Mouse (Mus musculus) limb, embryonic 15.5 days (tissue): ENCODE results near the gene Eapp. TPM values are rescaled to one million over a fixed set of nuclear protein-coding genes. Genes with fewer than 3 reads are reported as not detected.
"Not testable (repeated sequence)": the region's sequence is repeated elsewhere in the genome, so short reads cannot be mapped to it uniquely, and the experiment has no call there.

ENCODE experiments used
- ATAC-seq: fragments of 200-750 bp; cut with Nextera tagmentation; 2 replicates; pipeline ENCODE4 v1.8.0; 2017; ENCODE audit warnings: low read depth, moderate TSS enrichment; ENCODE audit not compliant: insufficient number of reproducible peaks, low FRiP score, low TSS enrichment
- H3K27ac ChIP-seq: fragments of 300-500 bp; sonication (generic); 2 replicates; pipeline ENCODE4 v1.5.1; 2015; ENCODE audit warnings: moderate library complexity, mild to moderate bottlenecking, inconsistent platforms
- H3K27me3 ChIP-seq: fragments of 300-500 bp; sonication (generic); 2 replicates; pipeline ENCODE4 v1.6.1; 2015; ENCODE audit warnings: inconsistent platforms
- H3K36me3 ChIP-seq: fragments of 300-500 bp; sonication (generic); 2 replicates; pipeline ENCODE4 v1.6.1; 2015; ENCODE audit warnings: inconsistent platforms
- H3K4me1 ChIP-seq: fragments of 300-500 bp; sonication (generic); 2 replicates; pipeline ENCODE4 v1.6.1; 2015; ENCODE audit warnings: inconsistent platforms
- H3K4me2 ChIP-seq: fragments of 300-500 bp; sonication (generic); 2 replicates; pipeline ENCODE4 v1.6.1; 2015; ENCODE audit warnings: mild to moderate bottlenecking, inconsistent platforms
- H3K4me3 ChIP-seq: fragments of 300-500 bp; sonication (generic); 2 replicates; pipeline ENCODE4 v1.5.1; 2015; ENCODE audit warnings: mild to moderate bottlenecking, inconsistent platforms
- H3K9ac ChIP-seq: fragments of 300-500 bp; sonication (generic); 2 replicates; pipeline ENCODE4 v1.6.1; 2015; ENCODE audit warnings: inconsistent platforms
- H3K9me3 ChIP-seq: fragments of 300-500 bp; sonication (generic); 2 replicates; pipeline ENCODE4 v1.6.1; 2016; ENCODE audit warnings: inconsistent platforms
- WGBS: fragments of 180-500 bp; shearing (Covaris S2); methylation state at CpG from one replicate; pipeline ENCODE4 v1.1.7; 2015; 5-methylcytosine and 5-hydroxymethylcytosine counted together
- polyA plus RNA-seq: library from polyadenylated mRNA; unstranded; fragments of >200 nt; fragmentation: Nextera tagmentation; extraction: Ambion mirVana; gene quantifications from 2 replicates; pipeline ENCODE4 v1.2.1, GENCODE M21; 2015

Gene Eapp
- polyA plus RNA-seq, result 69.2 and 69.4 TPM in 2 replicates

DNA sequence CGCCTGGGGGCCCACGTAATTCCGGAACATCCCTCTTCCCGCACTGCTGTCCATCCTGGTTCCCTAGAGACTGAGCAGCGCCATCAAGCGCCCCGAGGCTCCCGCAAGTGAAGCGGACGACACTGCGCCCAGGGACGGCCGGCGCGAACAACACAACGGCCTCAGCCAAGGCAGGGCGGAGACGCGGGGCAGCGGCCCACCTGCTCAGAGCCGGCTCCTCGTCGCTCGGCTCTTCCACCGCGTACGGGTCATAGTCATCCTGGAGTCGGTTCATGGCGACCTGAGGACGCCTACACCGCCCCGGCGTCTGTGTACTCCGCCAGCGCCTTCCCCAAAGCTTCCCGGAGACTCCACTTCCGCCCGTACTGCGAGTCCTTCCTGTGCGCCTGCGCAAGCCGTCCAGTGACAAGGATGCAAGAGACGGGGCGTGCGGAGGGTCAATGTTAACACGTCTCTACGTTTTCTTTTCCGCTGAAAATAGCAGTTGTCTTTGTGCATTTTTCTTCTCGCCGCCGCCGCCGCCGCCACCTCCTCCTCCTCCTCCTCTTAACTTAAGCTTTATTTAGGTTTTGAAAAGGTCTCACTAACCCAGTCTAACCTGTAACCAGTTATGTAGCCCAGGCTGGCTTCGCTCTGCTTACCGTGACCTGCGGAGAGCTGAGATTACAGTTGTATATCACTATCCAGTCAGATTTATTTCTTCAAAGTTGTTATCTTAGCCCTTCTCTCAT, at the start of gene Eapp:
TSS of gene Eapp (minus strand) at position 387 of the 731 bp plus-strand sequence.
- Histone ChIP-seq H3K27ac (peak within 1 kb of the TSS; percentile 97), H3K4me1 (peaks cover 3% of the 10 kb centered on the region; the same call in 1 of the 2 replicates), H3K4me3 (peak within 1 kb of the TSS; percentile 91), H3K36me3 (peaks cover 13% of the 10 kb centered on the region; the same call in 1 of the 2 replicates), H3K9ac (peak within 1 kb of the TSS; percentile 94), H3K9me3 (no peaks in the 10 kb centered on the region), H3K4me2 (peak within 1 kb of the TSS; percentile 61), H3K27me3 (no peaks in the 10 kb centered on the region)
- under 1% methylated on average over 57 of the region's 57 CpGs for WGBS
- peak; percentile 86 for ATAC-seq

- H3K9ac ChIP-seq, H3K36me3 ChIP-seq, H3K27me3 ChIP-seq, H3K9me3 ChIP-seq, H3K4me2 ChIP-seq, H3K27ac ChIP-seq, H3K4me1 ChIP-seq: not testable (repeated sequence)
- WGBS, result 0% methylated on average over 12 of the region's 33 CpGs
- ATAC-seq, result peak; percentile 53; the same call in 1 of the 2 replicates
- peak overlapping the region; percentile 19; the same call in 1 of the 2 replicates for H3K4me3 ChIP-seq
Measured at GRCm38 (mm10) chr12:54738661-54739243, 43.1 kb upstream of the Eapp start.

- H3K4me2 ChIP-seq, H3K9me3 ChIP-seq, H3K9ac ChIP-seq, H3K4me1 ChIP-seq, H3K4me3 ChIP-seq, H3K27ac ChIP-seq, H3K36me3 ChIP-seq, H3K27me3 ChIP-seq: not testable (repeated sequence)
- peak; percentile 86 for ATAC-seq
- no CpG with 5 or more reads among the region's 21 CpGs for WGBS
Measured at GRCm38 (mm10) chr12:54737891-54738660, 42.4 kb upstream of the Eapp start.

DNA sequence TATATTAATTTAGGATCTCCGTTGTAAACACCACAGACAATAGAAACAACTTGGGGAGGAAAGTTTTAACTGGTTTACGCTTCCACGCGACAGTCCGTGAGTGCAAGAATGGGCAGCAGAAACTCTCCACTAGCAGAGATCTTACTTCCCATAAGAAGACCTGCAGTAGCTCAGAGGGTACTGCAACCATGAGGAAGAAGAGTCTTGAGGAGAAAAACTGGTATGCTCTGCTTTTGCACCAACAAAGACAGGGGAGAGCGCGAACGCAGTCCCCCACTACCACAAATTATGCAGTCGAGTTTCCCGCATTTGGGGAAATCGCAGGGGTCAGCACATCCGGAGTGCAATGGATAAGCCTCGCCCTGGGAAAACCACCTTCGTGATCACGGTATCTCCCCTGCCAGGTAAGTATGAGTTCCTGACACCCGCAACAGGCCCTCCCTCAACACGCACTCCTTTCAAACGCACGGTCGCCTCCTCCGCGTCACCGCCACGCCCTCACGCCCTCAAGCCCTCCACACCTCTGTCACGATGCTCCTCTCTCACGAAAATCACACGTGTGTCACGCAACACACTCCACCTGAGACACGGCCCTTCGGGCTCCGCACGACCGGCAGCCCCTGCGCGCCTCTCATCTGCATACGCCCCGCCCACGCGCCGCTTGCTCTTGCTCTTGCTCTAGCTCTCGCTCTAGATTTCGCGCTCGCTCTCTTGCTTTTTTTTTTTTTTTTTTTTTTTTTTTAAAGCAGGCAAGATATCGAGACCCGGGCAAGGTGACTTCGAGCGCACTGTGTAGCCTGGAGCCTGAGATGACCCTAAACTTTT, 38.8 kb upstream of the Eapp start:
- H3K9ac ChIP-seq, H3K4me1 ChIP-seq, H3K9me3 ChIP-seq, H3K27ac ChIP-seq, H3K4me2 ChIP-seq, H3K27me3 ChIP-seq, H3K4me3 ChIP-seq, H3K36me3 ChIP-seq: not testable (repeated sequence)
- WGBS, result 0% methylated on average over 8 of the region's 49 CpGs
- ATAC-seq, result peak; percentile 68

DNA sequence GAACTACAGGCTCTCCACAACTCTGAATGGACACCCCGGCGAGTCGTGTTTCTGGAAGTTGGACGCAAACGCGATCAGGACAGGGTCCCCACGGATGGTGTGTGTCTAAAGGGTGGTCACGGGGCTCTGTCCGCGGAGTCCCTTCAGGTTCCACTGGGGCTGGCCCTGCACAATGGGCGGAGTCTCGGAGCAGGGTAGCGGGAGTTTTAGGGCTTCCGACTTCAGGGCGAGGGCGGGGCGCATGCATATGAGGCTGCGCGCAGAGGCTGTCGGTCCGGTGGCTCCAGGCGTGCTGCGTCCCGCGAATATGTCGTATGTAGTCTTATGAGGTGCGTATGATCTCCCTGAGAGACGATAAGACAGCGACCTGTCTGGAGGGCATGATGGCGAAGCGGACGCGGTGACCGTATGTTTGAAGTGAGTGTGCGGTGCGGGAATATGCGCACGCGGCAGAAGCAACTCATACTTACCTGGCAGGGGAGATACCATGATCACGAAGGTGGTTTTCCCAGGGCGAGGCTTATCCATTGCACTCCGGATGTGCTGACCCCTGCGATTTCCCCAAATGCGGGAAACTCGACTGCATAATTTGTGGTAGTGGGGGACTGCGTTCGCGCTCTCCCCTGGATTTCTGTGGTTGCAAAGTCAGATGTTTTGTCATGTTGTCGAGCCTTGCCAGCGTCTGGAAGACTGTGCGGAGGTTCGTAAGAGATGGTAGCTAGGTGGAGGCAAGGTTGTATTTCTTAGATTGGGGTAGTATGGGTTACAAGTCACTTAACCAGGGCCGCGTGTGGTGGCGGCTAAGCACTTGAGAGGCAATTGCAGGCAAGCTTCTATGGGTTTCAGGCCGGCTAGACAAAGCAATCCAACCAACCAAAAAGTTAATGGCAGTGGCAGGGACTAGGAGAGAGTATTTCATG, 33.7 kb upstream of the Eapp start:
- peak; percentile 90 for ATAC-seq
- no CpG with 5 or more reads among the region's 56 CpGs for WGBS
- not testable (repeated sequence) for H3K27me3 ChIP-seq, H3K36me3 ChIP-seq, H3K4me3 ChIP-seq, H3K9ac ChIP-seq, H3K9me3 ChIP-seq, H3K4me2 ChIP-seq, H3K27ac ChIP-seq, H3K4me1 ChIP-seq

- not testable (repeated sequence) for H3K27me3 ChIP-seq, H3K9ac ChIP-seq, H3K9me3 ChIP-seq, H3K4me1 ChIP-seq, H3K4me2 ChIP-seq, H3K27ac ChIP-seq, H3K4me3 ChIP-seq, H3K36me3 ChIP-seq
- WGBS, result no CpG with 5 or more reads among the region's 56 CpGs
- ATAC-seq, result peak; percentile 90
Measured at GRCm38 (mm10) chr12:54718871-54719786, 23.4 kb upstream of the Eapp start.

GRCm38 (mm10) chr12:54717516-54717915, 21.8 kb upstream of the Eapp start:
- not testable (repeated sequence) for ATAC-seq, H3K9ac ChIP-seq

GRCm38 (mm10) chr12:54713822-54714626, 18.3 kb upstream of the Eapp start:
- H3K4me2 ChIP-seq, H3K4me1 ChIP-seq, H3K36me3 ChIP-seq, H3K9me3 ChIP-seq, H3K9ac ChIP-seq, H3K27me3 ChIP-seq, H3K4me3 ChIP-seq, H3K27ac ChIP-seq: not testable (repeated sequence)
- WGBS, result 0% methylated on average over 7 of the region's 48 CpGs
- peak; percentile 49 for ATAC-seq

More at GRCm38 (mm10) chr12:54717516-54717915, 21.8 kb upstream of the Eapp start:
- WGBS, result 68% methylated on average over 6 of the region's 11 CpGs
- not testable (repeated sequence) for H3K4me2 ChIP-seq, H3K27me3 ChIP-seq, H3K4me1 ChIP-seq, H3K4me3 ChIP-seq, H3K27ac ChIP-seq, H3K9me3 ChIP-seq, H3K36me3 ChIP-seq

DNA sequence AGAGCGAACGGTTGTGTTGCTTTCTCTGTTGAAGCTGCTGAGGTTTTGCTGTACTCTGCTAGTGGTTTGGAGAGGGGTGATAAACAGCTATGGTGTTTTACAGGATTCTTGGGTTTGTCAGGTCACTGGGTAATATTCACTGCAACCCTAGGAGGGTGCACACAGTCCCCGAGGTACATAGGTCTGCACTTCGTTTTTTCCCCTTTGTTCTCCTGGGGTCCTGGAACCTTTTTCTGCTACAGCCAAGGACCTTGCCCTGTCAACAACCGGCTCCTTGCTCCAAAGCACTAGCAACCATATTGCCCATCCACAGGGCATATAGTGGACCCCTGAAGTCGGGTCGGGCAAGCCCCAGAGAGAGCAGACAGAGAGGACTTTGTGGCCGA, 14.8 kb upstream of the Eapp start:
- not testable (repeated sequence) for H3K9ac ChIP-seq, H3K9me3 ChIP-seq, H3K27ac ChIP-seq, H3K4me1 ChIP-seq, H3K4me3 ChIP-seq, H3K27me3 ChIP-seq, H3K4me2 ChIP-seq, H3K36me3 ChIP-seq
- ATAC-seq, result peak; percentile 88
- 0% methylated on average over 3 of the region's 8 CpGs for WGBS
